Mouse (Mus musculus): Measurements from ENCODE around the gene Fhl2.

Fhl2 gene

DNA sequence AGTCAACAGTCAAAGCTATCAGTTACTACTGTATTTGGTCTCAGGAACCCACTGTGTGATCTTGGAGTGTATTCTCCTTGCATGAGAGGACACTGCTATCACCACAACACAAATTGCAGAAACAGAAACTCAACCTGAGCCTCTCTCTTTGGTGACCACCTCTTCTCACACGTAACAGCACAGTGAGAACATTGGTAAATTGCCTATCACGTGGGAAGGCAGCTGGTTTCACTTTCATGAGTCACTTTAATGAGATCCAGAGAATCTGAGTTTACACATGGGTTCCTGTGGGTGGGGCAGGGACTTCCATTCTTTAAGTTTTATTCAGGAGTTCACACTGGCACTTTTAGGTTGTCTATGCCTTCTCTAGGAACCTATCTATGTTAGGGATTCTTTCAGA is 27.4 kb upstream of the Fhl2 start:
- Histone ChIP-seq H3K9me3 (ENCODE audit: low read length) (no peaks in the 10 kb centered on the region), H3K4me3 (replicated peaks; ENCODE audit: low read length) (no peak overlapping the region), H3K27me3 (ENCODE audit: insufficient read depth, low read length) (0 out of 2 replicates have a peak, but pooled peaks cover 4% of the 10 kb centered on the region), H3K4me1 (replicated peaks; ENCODE audit: low read depth, low read length) (no peaks in the 10 kb centered on the region), H3K36me3 (ENCODE audit: insufficient read depth, low read length) (no peaks in the 10 kb centered on the region)
- TF ChIP-seq CTCF (conservative IDR thresholded peaks at IDR 0.05; ENCODE audit: low read length) (no peak), NANOG (IDR thresholded peaks at IDR 0.05; ENCODE audit: borderline replicate concordance, low read length) (no peak), POU5F1 (IDR thresholded peaks at IDR 0.05; ENCODE audit: borderline replicate concordance, low read length) (no peak)

DNA sequence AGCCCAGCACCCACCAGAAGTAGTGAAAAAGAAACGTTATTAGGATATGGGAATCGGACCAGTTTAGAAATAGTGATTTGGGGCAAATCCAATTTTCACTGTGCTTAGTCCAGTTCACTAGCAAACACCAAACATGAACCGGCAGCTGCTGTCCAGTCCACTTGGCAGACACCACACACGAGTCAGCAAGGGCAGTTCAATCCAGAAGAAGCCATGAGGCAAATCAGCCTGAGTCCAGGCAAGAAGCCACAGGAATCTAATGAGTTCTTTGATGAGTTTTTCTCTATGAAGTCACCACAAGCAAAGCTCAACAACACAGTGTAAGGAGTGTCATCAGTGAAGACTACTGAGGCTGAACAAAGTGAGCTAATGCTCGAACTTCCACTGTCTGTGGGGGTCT is 26.3 kb upstream of the Fhl2 start:
- H3K36me3 ChIP-seq (ENCODE audit: insufficient read depth, low read length) = no peaks in the 10 kb centered on the region
- H3K9me3 ChIP-seq (ENCODE audit: low read length) = no peaks in the 10 kb centered on the region
- 0 out of 2 replicates have a peak, but pooled peaks cover 4% of the 10 kb centered on the region for H3K27me3 ChIP-seq (ENCODE audit: insufficient read depth, low read length)
- no peak for TF ChIP-seq CTCF (conservative IDR thresholded peaks at IDR 0.05; ENCODE audit: low read length)
- TF ChIP-seq POU5F1 (IDR thresholded peaks at IDR 0.05; ENCODE audit: borderline replicate concordance, low read length) = no peak
- TF ChIP-seq NANOG (IDR thresholded peaks at IDR 0.05; ENCODE audit: borderline replicate concordance, low read length) = no peak
- H3K4me1 ChIP-seq (replicated peaks; ENCODE audit: low read depth, low read length) = no peaks in the 10 kb centered on the region
- H3K4me3 ChIP-seq (replicated peaks; ENCODE audit: low read length) = no peak overlapping the region

DNA sequence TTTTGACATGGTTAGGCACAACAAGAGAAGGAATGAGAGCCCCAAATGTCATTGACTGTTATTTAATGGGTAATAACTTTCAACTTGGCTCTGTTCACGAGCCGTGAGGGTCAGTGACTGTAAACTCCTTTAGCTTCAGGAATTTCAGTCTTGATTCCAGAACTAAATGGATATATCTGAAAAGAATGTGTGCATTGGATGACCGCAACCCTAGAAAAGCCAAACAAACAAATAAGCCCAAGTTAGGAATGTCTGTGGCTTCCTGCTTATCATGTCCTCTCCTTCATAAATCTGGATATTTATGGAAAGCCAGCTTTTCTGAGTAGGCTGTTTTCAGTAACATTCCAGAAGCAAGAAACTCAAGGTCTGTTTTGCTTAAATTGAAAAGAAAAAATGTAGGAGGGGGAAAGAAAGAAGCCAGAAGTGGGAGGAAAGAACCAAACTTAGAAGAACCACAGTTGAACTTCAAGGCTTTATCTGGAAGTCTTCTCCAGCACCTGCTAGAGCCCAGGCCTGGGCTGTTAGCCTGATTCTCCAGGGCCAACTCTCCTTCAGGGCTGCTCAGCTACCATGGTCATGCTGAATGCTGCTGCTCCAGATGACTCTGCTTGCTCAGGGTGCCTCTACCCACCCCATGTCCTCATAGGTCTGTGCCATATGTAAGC is 21.4 kb upstream of the Fhl2 start:
- H3K27me3 ChIP-seq (ENCODE audit: insufficient read depth, low read length) = 0 out of 2 replicates have a peak, but pooled peaks cover 4% of the 10 kb centered on the region
- H3K4me1 ChIP-seq (replicated peaks; ENCODE audit: low read depth, low read length) = no peaks in the 10 kb centered on the region
- TF ChIP-seq CTCF (conservative IDR thresholded peaks at IDR 0.05; ENCODE audit: low read length) = no peak
- no peak for TF ChIP-seq NANOG (IDR thresholded peaks at IDR 0.05; ENCODE audit: borderline replicate concordance, low read length)
- TF ChIP-seq POU5F1 (IDR thresholded peaks at IDR 0.05; ENCODE audit: borderline replicate concordance, low read length) = no peak
- no peaks in the 10 kb centered on the region for H3K9me3 ChIP-seq (ENCODE audit: low read length)
- H3K4me3 ChIP-seq (replicated peaks; ENCODE audit: low read length) = no peak overlapping the region
- no peaks in the 10 kb centered on the region for H3K36me3 ChIP-seq (ENCODE audit: insufficient read depth, low read length)

DNA sequence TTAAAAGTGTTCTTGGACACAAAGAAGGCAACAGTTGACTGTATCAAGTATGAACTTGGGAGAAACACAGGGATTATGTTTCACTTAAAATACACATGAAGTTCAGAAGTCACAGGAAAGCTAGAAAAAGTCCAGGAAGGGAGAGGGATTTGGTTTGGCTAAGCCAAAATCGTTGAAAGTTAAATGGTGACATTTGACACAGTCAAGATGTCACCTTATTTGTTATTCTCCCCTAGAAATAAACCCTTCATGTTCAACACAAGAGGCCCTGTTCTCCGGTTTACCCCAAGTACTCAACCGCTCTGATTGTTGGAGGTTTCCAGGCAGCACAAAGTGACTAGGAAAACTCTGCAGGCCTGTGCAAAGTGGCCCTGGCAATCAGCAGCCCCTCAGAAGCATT is 18.8 kb upstream of the Fhl2 start:
- Histone ChIP-seq H3K9me3 (ENCODE audit: low read length) (no peaks in the 10 kb centered on the region), H3K4me1 (replicated peaks; ENCODE audit: low read depth, low read length) (no peaks in the 10 kb centered on the region), H3K4me3 (replicated peaks; ENCODE audit: low read length) (no peak overlapping the region), H3K27me3 (ENCODE audit: insufficient read depth, low read length) (no peaks in the 10 kb centered on the region), H3K36me3 (ENCODE audit: insufficient read depth, low read length) (no peaks in the 10 kb centered on the region)
- TF ChIP-seq CTCF (conservative IDR thresholded peaks at IDR 0.05; ENCODE audit: low read length) = no peak
- TF ChIP-seq NANOG (IDR thresholded peaks at IDR 0.05; ENCODE audit: borderline replicate concordance, low read length) = no peak
- TF ChIP-seq POU5F1 (IDR thresholded peaks at IDR 0.05; ENCODE audit: borderline replicate concordance, low read length) = no peak

DNA sequence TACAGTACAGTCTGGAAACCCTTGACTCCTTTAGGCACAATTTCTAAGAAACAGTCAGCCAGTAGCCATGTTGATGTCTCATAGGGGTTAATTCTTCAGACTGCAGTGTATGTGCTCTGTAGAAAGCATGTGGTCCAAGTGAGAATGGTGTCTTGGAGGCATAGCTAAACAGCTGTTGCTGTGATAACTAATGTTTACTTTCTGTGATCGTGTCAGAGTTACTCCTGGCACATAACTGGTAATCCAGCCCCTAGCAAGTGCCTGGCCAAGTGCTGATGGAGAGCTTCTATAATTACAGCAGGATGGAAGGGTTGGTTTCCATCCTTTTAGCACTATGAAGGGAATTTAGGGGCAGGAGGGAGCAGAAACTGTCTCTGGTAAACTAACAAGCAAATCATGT is 14.5 kb upstream of the Fhl2 start:
- Histone ChIP-seq H3K36me3 (ENCODE audit: insufficient read depth, low read length) (no peaks in the 10 kb centered on the region), H3K4me3 (replicated peaks; ENCODE audit: low read length) (no peak overlapping the region), H3K9me3 (ENCODE audit: low read length) (no peaks in the 10 kb centered on the region), H3K4me1 (replicated peaks; ENCODE audit: low read depth, low read length) (no peaks in the 10 kb centered on the region), H3K27me3 (ENCODE audit: insufficient read depth, low read length) (no peaks in the 10 kb centered on the region)
- TF ChIP-seq POU5F1 (IDR thresholded peaks at IDR 0.05; ENCODE audit: borderline replicate concordance, low read length) = no peak
- TF ChIP-seq CTCF (conservative IDR thresholded peaks at IDR 0.05; ENCODE audit: low read length) = no peak

DNA sequence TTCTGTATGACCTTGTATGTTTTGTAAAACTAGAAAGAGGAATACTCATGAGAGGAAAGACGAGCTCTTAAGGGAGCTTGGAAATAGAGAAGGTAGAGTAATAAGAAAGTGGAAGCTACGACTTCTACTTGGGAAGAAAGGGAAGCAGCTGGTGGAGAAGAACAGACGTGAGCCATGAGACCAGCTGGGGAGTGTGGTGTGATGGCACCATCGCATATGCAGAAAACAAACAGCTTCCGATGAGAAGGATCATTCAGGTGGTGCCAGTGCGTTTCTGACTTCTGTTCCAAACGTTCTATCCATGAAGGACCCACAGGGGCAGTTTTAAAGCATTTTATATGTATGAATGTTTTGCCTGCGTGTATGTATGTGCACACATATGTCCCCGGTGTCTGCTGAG is 13.5 kb upstream of the Fhl2 start:
- Histone ChIP-seq H3K27me3 (ENCODE audit: insufficient read depth, low read length) (no peaks in the 10 kb centered on the region), H3K36me3 (ENCODE audit: insufficient read depth, low read length) (no peaks in the 10 kb centered on the region), H3K4me1 (replicated peaks; ENCODE audit: low read depth, low read length) (no peaks in the 10 kb centered on the region), H3K9me3 (ENCODE audit: low read length) (no peaks in the 10 kb centered on the region), H3K4me3 (replicated peaks; ENCODE audit: low read length) (no peak overlapping the region)
- TF ChIP-seq POU5F1 (IDR thresholded peaks at IDR 0.05; ENCODE audit: borderline replicate concordance, low read length) (no peak), CTCF (conservative IDR thresholded peaks at IDR 0.05; ENCODE audit: low read length) (no peak), NANOG (IDR thresholded peaks at IDR 0.05; ENCODE audit: borderline replicate concordance, low read length) (no peak)

DNA sequence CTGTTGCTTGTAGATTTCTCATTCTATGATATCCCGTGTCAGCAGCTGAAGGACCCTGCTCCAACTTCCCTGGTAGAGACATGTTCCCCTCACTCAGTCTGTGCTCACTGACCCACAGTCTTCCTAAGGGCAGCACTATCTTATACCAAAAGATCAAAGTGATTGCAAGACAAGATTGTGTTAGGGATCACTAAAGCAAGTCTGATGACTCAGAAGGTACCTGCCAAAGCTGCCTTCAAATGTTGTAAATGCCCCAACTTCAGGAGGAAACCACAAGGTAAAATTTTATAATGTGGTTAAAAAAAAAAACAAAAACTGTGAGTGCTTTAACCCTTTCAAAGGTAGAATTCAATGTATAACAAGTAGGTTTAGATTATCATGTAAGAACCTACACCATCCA is 10.4 kb upstream of the Fhl2 start:
- Histone ChIP-seq H3K36me3 (ENCODE audit: insufficient read depth, low read length) (no peaks in the 10 kb centered on the region), H3K9me3 (ENCODE audit: low read length) (no peaks in the 10 kb centered on the region)
- TF ChIP-seq NANOG (IDR thresholded peaks at IDR 0.05; ENCODE audit: borderline replicate concordance, low read length) (no peak), POU5F1 (IDR thresholded peaks at IDR 0.05; ENCODE audit: borderline replicate concordance, low read length) (no peak), CTCF (conservative IDR thresholded peaks at IDR 0.05; ENCODE audit: low read length) (no peak)

DNA sequence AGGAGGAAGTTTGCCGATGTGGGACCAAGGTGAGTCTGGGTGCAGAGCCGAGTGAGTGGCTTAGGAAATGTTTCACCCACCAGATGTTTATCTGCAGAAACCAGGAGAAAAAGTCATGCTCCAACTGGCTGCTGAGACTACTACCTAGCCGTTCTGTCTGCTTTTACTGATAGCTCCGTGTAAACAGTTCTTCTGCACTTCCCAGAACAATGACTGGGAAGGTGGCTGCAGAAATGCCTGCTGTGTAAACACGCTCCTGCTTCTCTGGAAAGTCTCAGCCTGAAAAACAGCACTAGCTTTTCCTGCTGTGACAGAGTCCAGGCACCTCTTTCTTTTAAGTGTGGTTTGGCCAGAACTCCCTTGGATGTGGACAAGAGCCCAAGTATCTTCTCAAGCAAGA is 6.5 kb upstream of the Fhl2 start:
- peaks cover 21% of the 10 kb centered on the region for H3K4me1 ChIP-seq (replicated peaks; ENCODE audit: low read depth, low read length)
- no peaks in the 10 kb centered on the region for H3K9me3 ChIP-seq (ENCODE audit: low read length)
- TF ChIP-seq NANOG (IDR thresholded peaks at IDR 0.05; ENCODE audit: borderline replicate concordance, low read length) (no peak), CTCF (conservative IDR thresholded peaks at IDR 0.05; ENCODE audit: low read length) (no peak), POU5F1 (IDR thresholded peaks at IDR 0.05; ENCODE audit: borderline replicate concordance, low read length) (no peak)
- H3K36me3 ChIP-seq (ENCODE audit: insufficient read depth, low read length) = no peaks in the 10 kb centered on the region
- peaks cover 11% of the 10 kb centered on the region; the same call in 1 of the 2 replicates for H3K27me3 ChIP-seq (ENCODE audit: insufficient read depth, low read length)
- no peak overlapping the region for H3K4me3 ChIP-seq (replicated peaks; ENCODE audit: low read length)

More for the DNA sequence above, 10.4 kb upstream of the Fhl2 start:
- Histone ChIP-seq H3K4me1 (replicated peaks; ENCODE audit: low read depth, low read length) (peaks cover 17% of the 10 kb centered on the region), H3K27me3 (ENCODE audit: insufficient read depth, low read length) (0 out of 2 replicates have a peak, but pooled peaks cover 1% of the 10 kb centered on the region), H3K4me3 (replicated peaks; ENCODE audit: low read length) (no peak overlapping the region)

DNA sequence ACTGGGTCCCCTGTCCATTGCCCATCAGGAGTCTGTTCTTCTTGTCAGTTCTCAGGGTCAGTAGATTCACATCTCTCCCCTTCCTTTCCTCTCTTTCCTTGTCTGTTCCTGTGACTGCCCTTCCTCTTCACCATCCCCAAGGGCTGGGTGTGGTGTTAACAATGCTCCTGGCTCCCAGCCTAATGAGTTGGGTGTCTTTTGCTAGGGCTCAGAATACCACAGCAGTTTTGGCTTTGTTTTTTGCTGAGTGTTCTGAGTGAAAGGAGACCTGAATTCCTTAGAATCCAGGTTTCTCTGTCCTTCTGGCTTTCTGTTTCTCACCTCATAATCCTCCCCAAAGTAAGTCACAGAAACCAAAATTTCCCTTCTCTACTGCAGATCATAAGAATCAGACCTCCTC is 5.4 kb upstream of the Fhl2 start:
- H3K9me3 ChIP-seq (ENCODE audit: low read length) = no peaks in the 10 kb centered on the region
- no peak overlapping the region for H3K4me3 ChIP-seq (replicated peaks; ENCODE audit: low read length)
- no peaks in the 10 kb centered on the region for H3K36me3 ChIP-seq (ENCODE audit: insufficient read depth, low read length)
- H3K27me3 ChIP-seq (ENCODE audit: insufficient read depth, low read length) = peaks cover 13% of the 10 kb centered on the region
- H3K4me1 ChIP-seq (replicated peaks; ENCODE audit: low read depth, low read length) = peaks cover 21% of the 10 kb centered on the region
- TF ChIP-seq POU5F1 (IDR thresholded peaks at IDR 0.05; ENCODE audit: borderline replicate concordance, low read length) = no peak
- TF ChIP-seq NANOG (IDR thresholded peaks at IDR 0.05; ENCODE audit: borderline replicate concordance, low read length) = no peak
- no peak for TF ChIP-seq CTCF (conservative IDR thresholded peaks at IDR 0.05; ENCODE audit: low read length)
